Mouse (Mus musculus): ENCODE measurements around the gene Avpi1.

- TF ChIP-seq CTCF (IDR thresholded peaks at IDR 0.05; ENCODE audit: borderline replicate concordance, insufficient read depth, low read depth, low read length) (no peak), POLR2A (IDR thresholded peaks at IDR 0.05; ENCODE audit: borderline replicate concordance, insufficient read depth, low read length) (no peak)
These were observed 2.6 kb downstream of the Avpi1 start for GRCm38 (mm10) chr19:42126219-42126605.

All from cerebellum, adult 2 months (tissue).